Mouse (Mus musculus) CH12.LX (cell line): Measurements from ENCODE around the gene Armh1. TPM values are rescaled to one million over a fixed set of nuclear protein-coding genes. Genes with fewer than 3 reads are reported as not detected.

Experiments used
- DNase-seq: peaks from one replicate; pipeline ENCODE4 v3.0.0-alpha.2; 2013; ENCODE audit errors: extremely low read depth
- H3K27ac ChIP-seq: 2 replicates; pipeline ENCODE4 v1.5.1; 2012; ENCODE audit warnings: low read depth, mild to moderate bottlenecking, control low read depth, moderate library complexity; ENCODE audit not compliant: insufficient read depth
- H3K27me3 ChIP-seq: replicated peaks from 2 replicates; pipeline ENCODE3; 2012; ENCODE audit warnings: inconsistent platforms
- H3K36me3 ChIP-seq, 2 experiments: replicated peaks in 1 of 2; 2 replicates each; pipeline versions ENCODE3 to v1.6.1; 2012; ENCODE audit warnings: inconsistent platforms in 1 of 2, low read length in 1 of 2, mild to moderate bottlenecking in 1 of 2, mixed read lengths in 1 of 2, moderate library complexity in 1 of 2; ENCODE audit not compliant: control insufficient read depth in 1 of 2, insufficient read depth in 1 of 2
- H3K4me1 ChIP-seq, 2 experiments: 2 replicates each; pipeline ENCODE4 v1.6.1; 2012; ENCODE audit warnings: inconsistent platforms in 1 of 2, moderate library complexity in 1 of 2; ENCODE audit not compliant: insufficient read depth in 2 of 2, control insufficient read depth in 1 of 2
- H3K4me2 ChIP-seq: 2 replicates; pipeline ENCODE4 v1.6.1; 2012; ENCODE audit warnings: low read depth, mild to moderate bottlenecking, control low read depth; ENCODE audit not compliant: poor library complexity, insufficient read depth, severe bottlenecking
- H3K4me3 ChIP-seq, 3 experiments: fragments of 150-350 bp in 1 of 3; sonication (generic) in 1 of 3; replicated peaks in 1 of 3; 2 replicates each; pipeline versions ENCODE3 to v1.5.1; 2011 to 2012; ENCODE audit warnings: low read depth in 2 of 3, low read length in 2 of 3, mild to moderate bottlenecking in 2 of 3, moderate library complexity in 2 of 3, control low read depth in 1 of 3, improper control_type of control experiment in 1 of 3, inconsistent platforms in 1 of 3, mixed read lengths in 1 of 3; ENCODE audit not compliant: poor library complexity in 1 of 3
- H3K79me2 ChIP-seq: replicated peaks from 2 replicates; pipeline ENCODE4 v1.6.1; 2012; ENCODE audit warnings: mild to moderate bottlenecking, moderate library complexity; ENCODE audit not compliant: control insufficient read depth, poor library complexity, insufficient read depth, severe bottlenecking; ENCODE audit errors: extremely low read depth
- H3K9ac ChIP-seq: 2 replicates; pipeline ENCODE4 v1.6.1; 2012; ENCODE audit warnings: low read depth, mild to moderate bottlenecking, control low read depth, moderate library complexity; ENCODE audit not compliant: insufficient read depth
- H3K9me3 ChIP-seq: replicated peaks from 2 replicates; pipeline ENCODE3; 2012; ENCODE audit warnings: low read length, inconsistent platforms, mixed read lengths
- BHLHE40 ChIP-seq: IDR thresholded peaks from 2 replicates; pipeline ENCODE4 v1.6.1; 2011; ENCODE audit warnings: mild to moderate bottlenecking, low read depth, low read length, improper control_type of control experiment
- CHD1 ChIP-seq: IDR thresholded peaks from 2 replicates; pipeline ENCODE4 v1.6.1; 2012; ENCODE audit warnings: low read depth, low read length, improper control_type of control experiment, inconsistent platforms
- CHD2 ChIP-seq: IDR thresholded peaks from 2 replicates; pipeline ENCODE4 v1.6.1; 2011; ENCODE audit warnings: low read length, improper control_type of control experiment
- CTCF ChIP-seq, 2 experiments: IDR thresholded peaks in 1 of 2; conservative IDR thresholded peaks in 1 of 2; 2 replicates each; pipeline ENCODE4 v1.5.1; 2011 to 2012; ENCODE audit warnings: low read depth in 2 of 2, low read length in 2 of 2, improper control_type of control experiment in 1 of 2, inconsistent platforms in 1 of 2, mild to moderate bottlenecking in 1 of 2, moderate library complexity in 1 of 2
- EP300 ChIP-seq: IDR thresholded peaks from 2 replicates; pipeline ENCODE4 v1.6.1; 2011; ENCODE audit warnings: low read length, improper control_type of control experiment
- ETS1 ChIP-seq: conservative IDR thresholded peaks from 2 replicates; pipeline ENCODE4 v1.6.1; 2012; ENCODE audit warnings: low read depth, mild to moderate bottlenecking, inconsistent platforms, low read length, improper control_type of control experiment, moderate library complexity
- GABPA ChIP-seq: IDR thresholded peaks from 2 replicates; pipeline ENCODE4 v1.6.1; 2012; ENCODE audit warnings: low read depth, low read length, improper control_type of control experiment, inconsistent platforms; ENCODE audit not compliant: insufficient replicate concordance
- HCFC1 ChIP-seq: IDR thresholded peaks from 2 replicates; pipeline ENCODE4 v1.6.1; 2012; ENCODE audit warnings: low read depth, mild to moderate bottlenecking, inconsistent platforms, low read length, improper control_type of control experiment
- IRF4 ChIP-seq: IDR thresholded peaks from 2 replicates; pipeline ENCODE4 v1.6.1; 2014; ENCODE audit warnings: low read depth, mild to moderate bottlenecking, inconsistent platforms, low read length, improper control_type of control experiment
- JUND ChIP-seq: conservative IDR thresholded peaks from 2 replicates; pipeline ENCODE4 v1.6.1; 2011; ENCODE audit warnings: low read depth, low read length, improper control_type of control experiment
- KAT2A ChIP-seq: IDR thresholded peaks from 2 replicates; pipeline ENCODE4 v1.6.1; 2012; ENCODE audit warnings: low read length, improper control_type of control experiment, inconsistent platforms; ENCODE audit not compliant: insufficient replicate concordance
- MAFK ChIP-seq: IDR thresholded peaks from 2 replicates; pipeline ENCODE4 v1.6.1; 2011; ENCODE audit warnings: low read length, improper control_type of control experiment; ENCODE audit not compliant: insufficient replicate concordance
- MAX ChIP-seq: IDR thresholded peaks from 2 replicates; pipeline ENCODE4 v1.6.1; 2011; ENCODE audit warnings: low read length, improper control_type of control experiment
- MAZ ChIP-seq: IDR thresholded peaks from 2 replicates; pipeline ENCODE4 v1.6.1; 2012; ENCODE audit warnings: low read depth, mild to moderate bottlenecking, inconsistent platforms, low read length, improper control_type of control experiment, moderate library complexity
- MEF2A ChIP-seq: IDR thresholded peaks from 2 replicates; pipeline ENCODE4 v1.6.1; 2014; ENCODE audit warnings: low read depth, mild to moderate bottlenecking, inconsistent platforms, low read length, improper control_type of control experiment, borderline replicate concordance
- MXI1 ChIP-seq: IDR thresholded peaks from 2 replicates; pipeline ENCODE4 v1.6.1; 2011; ENCODE audit warnings: mild to moderate bottlenecking, low read depth, low read length, improper control_type of control experiment
- MYC ChIP-seq: IDR thresholded peaks from 2 replicates; pipeline ENCODE4 v1.6.1; 2011; ENCODE audit warnings: low read depth, mild to moderate bottlenecking, improper control_type of control experiment, low read length
- NELFE ChIP-seq: IDR thresholded peaks from 2 replicates; pipeline ENCODE4 v1.6.1; 2011; ENCODE audit warnings: low read depth, low read length, improper control_type of control experiment
- NRF1 ChIP-seq: IDR thresholded peaks from 2 replicates; pipeline ENCODE4 v1.6.1; 2014; ENCODE audit warnings: low read depth, mild to moderate bottlenecking, inconsistent platforms, low read length, improper control_type of control experiment, moderate library complexity
- POLR2A ChIP-seq: IDR thresholded peaks from 2 replicates; pipeline ENCODE4 v1.6.1; 2011; ENCODE audit warnings: low read depth, mild to moderate bottlenecking, improper control_type of control experiment, low read length
- RAD21 ChIP-seq: IDR thresholded peaks from 2 replicates; pipeline ENCODE4 v1.6.1; 2011; ENCODE audit warnings: low read depth, mild to moderate bottlenecking, low read length, improper control_type of control experiment, moderate library complexity
- RCOR1 ChIP-seq: conservative IDR thresholded peaks from 2 replicates; pipeline ENCODE4 v1.6.1; 2012; ENCODE audit warnings: low read depth, mild to moderate bottlenecking, inconsistent platforms, low read length, improper control_type of control experiment
- SIN3A ChIP-seq: IDR thresholded peaks from 2 replicates; pipeline ENCODE4 v1.6.1; 2012; ENCODE audit warnings: low read length, improper control_type of control experiment, inconsistent platforms
- SMC3 ChIP-seq: IDR thresholded peaks from 2 replicates; pipeline ENCODE4 v1.6.1; 2011; ENCODE audit warnings: low read depth, low read length, improper control_type of control experiment
- TCF12 ChIP-seq: IDR thresholded peaks from 2 replicates; pipeline ENCODE4 v1.6.1; 2014; ENCODE audit warnings: low read depth, mild to moderate bottlenecking, inconsistent platforms, low read length, improper control_type of control experiment
- UBTF ChIP-seq: IDR thresholded peaks from 2 replicates; pipeline ENCODE4 v1.6.1; 2012; ENCODE audit warnings: low read depth, mild to moderate bottlenecking, inconsistent platforms, low read length, improper control_type of control experiment, moderate library complexity
- USF1 ChIP-seq: IDR thresholded peaks from 2 replicates; pipeline ENCODE4 v1.6.1; 2014; ENCODE audit warnings: low read depth, mild to moderate bottlenecking, inconsistent platforms, low read length, improper control_type of control experiment
- ZKSCAN1 ChIP-seq: IDR thresholded peaks from 2 replicates; pipeline ENCODE4 v1.6.1; 2012; ENCODE audit warnings: low read depth, inconsistent platforms, low read length, improper control_type of control experiment, borderline replicate concordance
- ZMIZ1 ChIP-seq: IDR thresholded peaks from 2 replicates; pipeline ENCODE4 v1.6.1; 2012; ENCODE audit warnings: low read depth, mild to moderate bottlenecking, inconsistent platforms, low read length, improper control_type of control experiment
- dilution Hi-C: fragments of 300-500 bp; cut with MboI; formaldehyde crosslinking; loops from 2 replicates; pipeline ENCODE4 v1.14.3; 2020; ENCODE audit warnings: low sequenced_read_pairs; ENCODE audit not compliant: extremely low pct_unique_long_range_greater_than_20kb, extremely low pct_ligation_motif_present
- in situ Hi-C: fragments of 300-500 bp; cut with MboI; formaldehyde crosslinking; loops from 3 replicates; pipeline ENCODE4 v1.14.3; 2019; ENCODE audit warnings: low sequenced_read_pairs, low pct_ligation_motif_present, low pct_unique_long_range_greater_than_20kb, mixed read lengths
- polyA plus RNA-seq: library from polyadenylated mRNA; unstranded; fragments of >175 nt; gene quantifications from 2 replicates; pipeline ENCODE4 v1.2.1, GENCODE M21; 2012; ENCODE audit warnings: low read depth; ENCODE audit not compliant: insufficient read length
- total RNA-seq, 2 experiments: library from RNA; depleted of rRNA; stranded (reverse); fragments of 300-350 nt in 1 of 2; fragments of >200 nt in 1 of 2; gene quantifications; 2 replicates each; pipeline ENCODE4 v1.2.3; 2012 to 2014

Gene Armh1
- total and polyA plus RNA-seq, 3 experiments: not detected

GRCm38 (mm10) chr4:117267284-117267683, 15.4 kb upstream of the Armh1 start:
- TF ChIP-seq MAX (no peak), RAD21 (peak; percentile 77), CTCF (conservative IDR thresholded peaks at IDR 0.05 in 1 of 2, IDR thresholded peaks at IDR 0.05 in 1 of 2; ENCODE audit: low read depth in 2 of 2, low read length in 2 of 2) (peak; percentile 92 to 97), MEF2A (0 out of 2 replicates have a peak, but pooled peaks have one; percentile 22), JUND (0 out of 2 replicates have a peak, but pooled peaks have one; percentile 14), ETS1 (no peak), SIN3A (no peak), CHD2 (no peak), MXI1 (no peak), SMC3 (peak; percentile 89), IRF4 (0 out of 2 replicates have a peak, but pooled peaks have one; percentile 10), EP300 (no peak), CHD1 (no peak), ZMIZ1 (no peak), NELFE (peak; percentile 55), MYC (0 out of 2 replicates have a peak, but pooled peaks have one; percentile 22), UBTF (no peak), GABPA (no peak), USF1 (no peak)
- in situ Hi-C loops: no loop called here

DNA sequence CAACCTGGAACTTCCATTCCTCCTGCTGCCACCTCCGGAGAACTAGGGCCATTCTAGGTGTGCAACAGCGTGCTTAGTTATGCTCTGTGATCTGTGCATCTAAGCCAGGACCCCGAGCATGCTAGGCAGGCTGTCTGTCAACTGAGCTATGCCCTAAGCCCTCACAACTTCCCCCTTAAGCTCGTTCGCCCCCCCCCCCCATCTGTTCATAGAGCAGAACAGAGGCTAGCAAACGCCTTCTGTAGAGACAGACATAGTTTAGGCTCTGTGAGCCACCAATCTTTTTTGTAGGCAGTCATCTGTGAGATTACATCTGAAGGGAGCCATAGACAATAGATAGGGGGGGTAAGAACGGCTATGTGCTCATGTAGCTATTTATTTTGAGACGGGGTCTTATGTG, 11.1 kb upstream of the Armh1 start:
- Histone ChIP-seq H3K4me3 (no peak overlapping the region), H3K4me2 (no peak overlapping the region), H3K9ac (no peak overlapping the region), H3K36me3 (no peaks in the 10 kb centered on the region), H3K27ac (no peak overlapping the region), H3K79me2 (no peaks in the 10 kb centered on the region), H3K9me3 (no peaks in the 10 kb centered on the region), H3K4me1 (peaks cover 11 to 20% of the 10 kb centered on the region in 2 experiments), H3K27me3 (no peaks in the 10 kb centered on the region)
- no peak for DNase-seq
- in situ Hi-C loops (no loop called here), dilution Hi-C loops (no loop called here)
- TF ChIP-seq IRF4 (no peak), TCF12 (no peak), RCOR1 (no peak), KAT2A (no peak), HCFC1 (no peak), GABPA (no peak), MAX (no peak), NELFE (no peak), BHLHE40 (no peak), CHD1 (no peak), SMC3 (no peak), UBTF (no peak), MAFK (no peak), POLR2A (no peak), ZKSCAN1 (no peak), ETS1 (no peak), MEF2A (no peak), SIN3A (no peak), NRF1 (no peak), MAZ (no peak)

More at GRCm38 (mm10) chr4:117267284-117267683, 15.4 kb upstream of the Armh1 start:
- no peak overlapping the region for H3K4me2 ChIP-seq
- DNase-seq: peak; percentile 81
- H3K79me2 ChIP-seq: no peaks in the 10 kb centered on the region
- peaks cover 12 to 19% of the 10 kb centered on the region in 2 experiments for H3K36me3 ChIP-seq
- H3K27me3 ChIP-seq: no peaks in the 10 kb centered on the region
- H3K9ac ChIP-seq: no peak overlapping the region
- no peak overlapping the region for H3K4me3 ChIP-seq
- dilution Hi-C loops: no loop called here
- no peaks in the 10 kb centered on the region for H3K9me3 ChIP-seq
- H3K27ac ChIP-seq: no peak overlapping the region
- peaks cover 9 to 22% of the 10 kb centered on the region in 2 experiments; a peak in 3 of 4 replicates for H3K4me1 ChIP-seq
